Mouse (Mus musculus): ENCODE data around the gene Vwa2. TPM values are rescaled to one million over a fixed set of nuclear protein-coding genes. Genes with fewer than 3 reads are reported as not detected.
A peak's percentile ranks its signal among the peaks of the same experiment; 100 is the strongest.

The Vwa2 gene
- under 1 TPM in 1 of 4 experiments, not detected in 3; 0.11 TPM for total RNA-seq (2022)

DNA sequence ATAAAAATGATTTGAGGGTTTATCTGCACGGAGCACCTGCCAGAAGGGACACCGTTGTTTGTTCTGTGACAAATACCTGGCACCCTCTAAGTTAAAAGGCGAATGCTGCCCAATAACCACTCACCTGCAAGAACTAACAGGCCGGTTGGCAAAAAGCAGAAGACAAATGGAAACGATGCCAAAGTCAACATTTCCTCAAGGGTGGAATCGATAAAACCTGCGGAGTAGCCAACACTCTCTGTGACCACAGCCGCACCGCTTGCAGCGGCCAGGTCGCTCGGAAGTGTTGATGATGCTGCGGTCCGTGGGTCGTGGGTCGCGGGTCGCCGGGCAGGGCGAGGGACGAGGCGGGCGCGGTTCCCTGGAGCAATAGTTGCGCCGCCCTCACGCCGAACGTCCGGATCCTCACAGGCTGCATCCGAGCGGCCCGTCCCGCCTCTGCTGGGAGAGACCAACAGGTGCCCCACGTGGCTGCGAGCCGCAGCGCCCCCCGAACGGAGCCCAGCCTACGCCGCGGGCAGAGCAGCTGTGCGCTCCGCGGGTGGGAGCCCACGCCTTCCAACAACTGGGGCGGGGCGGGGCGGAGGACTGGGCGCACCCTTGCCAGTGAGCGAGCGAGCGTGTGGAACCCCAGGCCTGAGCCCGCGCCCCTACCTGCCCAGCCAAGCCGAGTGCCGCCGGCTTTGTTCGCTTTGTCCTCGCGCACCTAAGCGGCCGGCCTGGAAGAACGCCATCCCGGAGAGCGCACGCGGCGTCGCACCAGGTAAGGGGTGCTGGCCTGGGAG, at the start of gene Vwa2:
Vwa2 (plus strand) TSS at position 434 of the 785 bp plus-strand sequence.
- DNase-seq (ENCODE audit: low spot score in 2 of 2), result peak in 1 of 2 experiments; percentile 12

DNA sequence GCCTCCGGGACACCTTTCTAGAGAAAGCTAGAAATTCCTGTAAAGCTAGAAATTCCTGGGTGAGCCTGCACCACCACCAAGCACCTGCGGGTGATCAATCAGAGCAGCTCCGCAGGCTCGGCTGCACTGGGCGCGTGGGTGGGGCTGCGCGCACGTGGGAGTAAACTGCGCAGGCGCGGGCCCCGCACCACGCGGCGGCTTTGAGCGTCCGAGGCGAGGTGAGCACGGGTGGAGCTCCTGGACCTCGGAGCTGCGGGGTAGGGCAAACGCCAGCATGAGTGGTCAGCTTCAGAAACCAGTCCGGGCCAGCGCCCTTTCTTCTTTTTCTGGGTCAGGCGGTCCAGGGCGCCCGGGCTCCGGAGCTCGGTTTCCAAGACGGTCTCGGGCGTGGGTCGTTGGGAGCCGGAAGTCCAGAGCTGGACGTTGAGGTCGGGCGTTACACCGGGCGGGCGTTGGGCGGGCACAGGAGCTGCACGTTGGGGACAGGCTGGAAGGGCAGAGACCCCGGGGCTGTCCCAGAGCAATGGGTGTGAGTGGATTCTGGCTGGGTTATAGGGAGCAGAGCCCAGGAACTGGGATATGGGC, 47.9 kb upstream of the Vwa2 start, which contains the start of gene Tdrd1:
Tdrd1 (plus strand) TSS at position 163 of the 585 bp plus-strand sequence.
- DNase-seq (ENCODE audit: low spot score in 2 of 2), result no peak

DNA sequence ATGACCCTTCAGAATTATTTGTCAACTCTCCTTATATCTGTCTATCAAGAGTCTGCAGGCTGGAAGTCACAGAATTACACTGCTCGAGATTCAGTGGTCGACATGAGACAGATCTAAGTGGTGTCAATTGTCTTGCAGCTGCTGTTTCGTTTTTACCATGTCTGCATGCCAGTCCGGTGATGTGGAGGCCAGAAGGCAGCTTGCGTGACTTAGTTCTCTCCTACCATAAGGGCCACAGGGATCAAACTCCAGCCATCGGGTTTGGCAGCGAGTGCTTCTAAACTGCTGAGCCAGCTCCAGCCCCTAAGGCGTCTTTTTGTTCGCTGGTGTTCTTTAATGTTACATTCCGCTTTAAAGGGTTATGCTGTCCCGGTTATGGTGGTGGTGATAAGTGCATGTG, 45.7 kb upstream of the Vwa2 start:
- no peak for DNase-seq (ENCODE audit: low spot score in 2 of 2)

DNA sequence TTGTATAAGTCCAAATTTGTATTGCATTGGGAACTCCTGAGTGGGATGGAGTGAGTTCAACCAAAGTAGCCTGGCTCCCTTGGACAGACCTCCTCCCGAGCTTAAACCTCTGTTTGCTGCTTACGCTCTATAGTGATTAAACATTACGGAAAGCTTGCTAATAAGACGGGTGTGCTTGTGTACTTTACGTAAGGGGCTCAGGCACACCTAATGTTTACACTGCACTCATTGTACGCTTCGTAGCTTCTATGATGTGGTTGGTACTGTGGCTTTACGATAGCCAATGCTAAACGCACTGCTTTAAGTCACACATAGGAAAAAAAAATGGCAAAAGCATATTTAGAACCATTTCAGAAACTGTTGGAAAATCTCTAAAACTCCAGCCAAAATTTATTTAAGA, 44.8 kb upstream of the Vwa2 start:
- DNase-seq (ENCODE audit: low spot score in 2 of 2), result no peak

DNA sequence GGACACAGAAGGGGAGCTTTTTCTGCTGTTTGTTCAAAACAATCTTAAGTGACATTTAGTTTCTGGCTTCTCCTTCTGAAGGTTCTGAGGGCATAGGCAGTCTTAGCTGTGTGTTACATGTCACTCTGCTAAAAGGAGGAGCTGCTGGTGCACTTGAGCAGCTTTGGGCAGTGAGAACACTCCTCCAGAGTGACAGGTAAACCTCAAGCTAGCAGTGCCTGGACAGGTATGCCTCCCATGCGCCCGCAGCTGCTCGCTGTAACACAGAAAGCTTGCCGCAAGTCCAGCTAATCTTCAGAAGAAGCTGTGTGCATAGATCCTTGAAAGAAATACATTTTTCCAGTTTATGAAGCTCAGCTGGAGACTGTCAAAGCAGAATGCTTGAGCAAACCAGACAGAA, 43.9 kb upstream of the Vwa2 start:
- DNase-seq (ENCODE audit: low spot score in 2 of 2), result no peak

DNA sequence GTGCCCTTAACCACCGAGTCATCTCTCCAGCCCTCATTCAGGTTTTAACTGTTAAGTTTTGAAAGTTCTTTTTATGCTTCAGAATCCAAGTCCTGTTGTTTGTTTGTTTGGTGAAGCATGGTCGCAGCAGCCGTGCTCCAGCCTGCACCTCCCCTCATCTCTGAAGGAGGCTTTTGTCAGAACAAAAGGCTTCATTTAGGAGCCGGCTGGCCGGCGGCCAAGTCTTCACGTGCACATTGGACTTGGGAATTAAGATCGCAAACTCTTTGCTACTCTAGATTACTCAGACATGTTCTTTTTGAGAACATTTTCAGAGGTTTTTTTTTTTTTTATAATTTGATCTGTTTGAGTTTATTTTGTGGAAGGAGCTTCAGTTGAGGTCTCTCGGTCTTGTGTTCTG, 38.7 kb upstream of the Vwa2 start:
- no peak for DNase-seq (ENCODE audit: low spot score in 2 of 2)

DNA sequence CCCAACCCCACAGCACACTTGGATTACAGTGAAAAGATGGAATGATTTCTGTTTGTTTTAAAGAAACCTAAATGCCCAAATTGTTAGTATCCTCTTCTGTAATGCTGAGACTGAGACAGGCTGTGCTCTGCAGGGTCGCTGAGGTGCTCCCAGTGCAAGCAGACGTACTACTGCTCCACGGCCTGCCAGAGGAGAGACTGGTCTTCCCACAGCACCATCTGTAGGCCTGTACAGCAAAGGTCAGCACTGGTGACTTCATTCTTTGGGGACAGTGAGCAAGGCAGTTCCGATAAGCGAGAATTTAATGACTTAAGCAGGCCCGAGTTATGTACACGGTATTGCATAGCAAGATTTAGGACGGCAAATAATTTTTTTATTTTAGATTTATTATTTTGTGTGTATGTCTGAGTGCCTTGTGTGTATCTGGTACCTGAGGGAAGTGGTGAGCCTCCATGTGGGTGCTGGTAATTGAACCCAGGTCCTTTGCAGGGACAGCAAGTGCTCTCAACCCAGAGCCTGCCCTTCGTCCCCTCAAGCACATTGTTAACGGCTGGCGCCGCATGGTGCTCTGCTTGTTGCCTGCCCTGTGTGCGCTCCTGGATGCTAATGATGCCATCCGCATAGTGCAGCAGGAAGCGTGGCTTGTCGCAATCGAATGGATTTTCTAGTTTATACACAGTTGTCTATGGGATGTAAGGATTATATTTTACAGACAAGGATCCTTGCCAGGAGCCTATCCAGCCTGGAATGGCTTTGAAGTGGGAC, 34.9 kb upstream of the Vwa2 start:
- no peak for DNase-seq (ENCODE audit: low spot score in 2 of 2)

DNA sequence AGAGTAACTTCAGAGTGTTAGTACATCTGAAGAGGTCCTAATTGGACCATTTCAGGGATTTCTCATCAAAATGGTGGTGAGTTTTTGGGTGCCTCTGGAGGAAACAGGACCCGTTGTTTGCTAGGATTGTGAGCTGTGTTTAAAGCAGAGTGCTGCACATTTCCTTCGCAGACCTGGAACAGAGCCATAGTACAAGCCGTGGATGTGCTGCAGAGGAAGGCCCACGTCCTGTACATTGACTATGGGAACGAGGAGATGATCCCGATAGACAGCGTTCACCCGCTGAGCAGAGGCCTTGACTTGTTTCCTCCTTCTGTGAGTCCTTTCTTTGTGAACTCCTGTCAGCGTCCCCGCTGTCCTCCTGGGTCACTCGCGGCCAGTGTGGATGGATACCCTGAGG, 31.1 kb upstream of the Vwa2 start:
- no peak for DNase-seq (ENCODE audit: low spot score in 2 of 2)

DNA sequence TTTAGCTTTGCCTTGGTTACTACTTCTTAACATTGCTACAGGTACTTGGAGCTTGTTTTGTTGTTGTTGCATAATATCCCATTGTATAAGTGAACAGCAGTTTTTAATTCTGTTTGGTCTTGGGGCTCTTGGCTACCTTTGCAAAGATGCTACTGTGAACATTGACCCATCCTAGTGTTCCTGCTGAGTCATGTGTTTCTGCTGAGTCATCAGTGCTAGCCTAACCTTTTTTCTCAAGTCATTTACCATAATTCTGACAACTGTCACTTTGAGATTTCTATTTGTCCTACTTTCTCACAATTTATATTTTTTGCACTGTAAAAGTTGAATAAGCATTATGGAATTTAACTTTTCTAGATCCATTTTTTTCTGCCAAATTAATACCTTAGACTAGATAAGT, 21.5 kb upstream of the Vwa2 start:
- DNase-seq (ENCODE audit: low spot score in 2 of 2), result no peak

DNA sequence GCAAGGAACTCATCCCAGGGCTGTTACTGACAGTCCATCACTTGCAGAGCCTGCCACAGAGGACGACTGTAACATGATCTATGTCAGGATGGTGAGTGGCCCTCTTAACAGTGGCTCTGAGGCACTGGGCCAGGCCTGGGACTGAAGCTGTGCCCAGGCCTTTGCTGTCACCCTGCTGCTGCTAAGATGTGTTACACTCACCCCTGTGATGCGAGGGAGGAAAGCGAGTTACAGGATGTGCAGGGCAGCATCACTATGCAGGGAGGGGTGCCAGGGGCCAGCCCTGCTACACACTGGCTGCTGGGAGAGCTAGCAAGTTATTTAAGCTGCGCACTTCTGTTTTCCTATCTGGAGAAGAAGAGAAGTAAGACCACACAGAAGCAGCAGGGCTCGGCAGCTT, 17.6 kb upstream of the Vwa2 start:
- no peak for DNase-seq (ENCODE audit: low spot score in 2 of 2)

DNA sequence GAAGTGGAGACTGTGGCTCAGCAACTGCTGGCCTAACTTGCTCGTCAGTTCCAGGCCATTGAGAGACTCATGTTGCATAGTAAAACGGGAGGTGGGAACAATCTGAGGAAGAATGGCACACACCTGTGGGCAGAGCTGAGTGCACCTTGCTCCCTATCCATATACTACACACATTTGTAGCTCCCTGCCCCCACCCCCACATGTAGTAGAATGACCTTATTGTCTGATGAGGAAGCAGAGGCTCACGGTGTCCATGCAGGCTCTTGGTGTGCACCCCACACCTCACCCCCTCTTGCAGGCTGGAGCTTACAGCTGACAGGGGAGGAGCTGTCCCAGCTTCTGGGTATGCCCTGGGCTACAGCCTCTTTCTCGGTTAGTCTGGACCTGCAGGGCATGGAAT, 6.3 kb upstream of the Vwa2 start:
- DNase-seq (ENCODE audit: low spot score in 2 of 2), result no peak

DNA sequence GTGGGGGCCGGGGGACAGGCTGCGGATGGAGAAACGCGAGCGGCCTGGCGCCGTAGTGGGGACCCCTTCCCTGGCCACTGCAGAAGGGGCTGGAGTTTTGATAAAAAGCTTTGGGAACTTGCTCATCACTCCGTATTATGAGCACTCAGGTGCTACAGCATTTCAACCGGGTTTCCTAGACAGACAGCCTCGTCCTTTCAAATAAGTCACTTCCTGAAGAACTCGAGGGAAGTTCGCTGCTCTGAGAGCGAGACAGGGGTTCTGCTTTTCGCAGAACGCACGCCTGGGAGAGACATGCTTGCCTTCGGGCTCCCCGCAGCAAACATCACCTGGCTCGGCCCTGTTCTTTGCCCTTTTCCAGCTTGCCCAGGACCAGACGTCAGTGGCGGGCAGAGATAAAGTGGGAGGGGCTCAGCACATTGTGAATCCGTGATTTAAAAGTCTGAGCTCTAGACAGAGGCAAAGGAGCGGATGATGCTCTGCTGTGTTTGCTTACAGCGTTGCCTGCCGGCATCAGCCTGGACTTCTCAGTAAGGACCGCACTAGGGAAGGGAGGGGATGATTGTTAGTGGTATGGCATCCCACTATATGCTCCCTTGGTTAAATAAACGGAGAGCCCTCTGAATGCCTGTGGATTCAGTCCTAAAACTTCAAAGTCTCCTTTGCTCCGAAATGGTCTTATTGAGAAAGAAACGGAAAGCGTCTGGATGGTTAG, 709 bp downstream of the Vwa2 start:
- DNase-seq (ENCODE audit: low spot score in 2 of 2), result no peak

DNA sequence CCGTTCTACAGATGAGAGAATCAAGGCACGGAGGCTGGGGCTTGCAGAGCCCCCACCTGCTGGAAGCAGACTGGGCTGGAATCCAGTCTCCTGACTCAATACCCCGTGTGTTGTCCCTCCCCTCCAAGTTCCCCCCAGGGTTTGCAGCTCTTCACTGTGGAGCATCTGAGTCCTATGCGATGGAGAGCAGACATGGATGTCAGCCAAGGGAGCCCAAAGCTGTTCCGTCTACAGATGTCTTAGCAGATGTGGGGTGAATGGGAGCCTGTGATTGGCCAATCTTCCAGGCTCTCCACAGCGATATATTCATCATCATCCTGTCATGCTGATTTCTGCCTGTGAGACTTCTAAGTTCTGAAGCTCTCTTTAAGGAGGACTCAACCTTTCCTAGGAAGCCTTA, 3.3 kb downstream of the Vwa2 start:
- DNase-seq (ENCODE audit: low spot score in 2 of 2), result no peak

DNA sequence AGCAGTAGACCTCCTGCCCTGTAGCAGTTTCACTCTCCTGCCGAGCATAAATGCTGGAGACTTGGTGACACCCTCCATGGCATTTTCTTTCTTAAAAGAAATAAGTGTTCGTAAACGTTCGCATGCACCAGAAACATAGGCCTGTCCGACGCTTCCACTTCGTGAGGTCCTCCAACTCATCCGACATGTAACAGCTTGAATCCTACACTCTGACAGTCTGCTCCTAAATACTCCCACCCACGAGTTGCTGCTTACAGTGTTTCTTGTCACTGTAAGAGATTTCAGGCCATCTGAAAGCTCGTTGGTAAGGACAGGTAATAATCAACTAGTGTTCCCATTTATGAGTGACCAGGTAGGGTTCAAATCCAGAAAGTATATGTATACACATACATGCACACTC, 13.8 kb downstream of the Vwa2 start:
- DNase-seq (ENCODE audit: low spot score in 2 of 2), result no peak

DNA sequence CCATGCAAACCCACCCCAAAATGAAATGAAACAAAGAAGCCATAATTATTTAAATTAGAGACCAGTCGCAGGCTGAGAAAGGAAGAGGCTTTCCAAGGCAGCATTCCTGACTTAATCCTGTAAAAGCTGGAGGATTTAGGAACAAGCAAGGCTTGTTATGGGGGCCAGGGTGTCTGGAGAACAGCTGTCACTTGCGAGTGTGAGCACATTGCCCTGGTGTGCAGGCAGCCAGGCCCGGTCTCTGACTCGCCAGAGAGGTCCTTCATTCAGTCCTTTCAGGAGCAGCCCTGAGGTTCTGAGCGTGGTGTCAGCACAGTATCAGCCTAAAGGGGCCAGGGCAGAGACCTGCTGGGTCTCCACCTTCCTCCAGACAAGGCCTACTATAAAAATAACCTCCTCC, 14.6 kb downstream of the Vwa2 start:
- no peak for DNase-seq (ENCODE audit: low spot score in 2 of 2)

DNA sequence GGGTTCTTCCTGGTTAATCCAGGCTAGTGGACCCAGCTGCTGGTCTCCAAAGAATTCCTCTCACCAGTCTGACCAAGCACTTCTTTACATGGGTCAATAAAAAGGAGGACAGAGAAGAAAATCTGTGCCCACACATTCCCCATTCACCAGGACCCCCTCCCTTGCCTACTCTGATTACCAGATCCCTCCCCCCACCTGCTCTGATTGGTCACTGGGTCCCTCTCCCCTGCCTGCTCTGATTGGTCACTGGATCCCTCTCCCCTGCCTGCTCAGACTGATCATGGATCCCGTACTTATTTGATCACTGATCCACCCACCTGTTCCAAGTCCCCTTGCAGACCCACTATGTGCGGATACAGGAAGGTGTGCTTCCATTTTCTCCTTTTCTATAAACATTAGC, 17.4 kb downstream of the Vwa2 start:
- DNase-seq (ENCODE audit: low spot score in 2 of 2), result no peak

DNA sequence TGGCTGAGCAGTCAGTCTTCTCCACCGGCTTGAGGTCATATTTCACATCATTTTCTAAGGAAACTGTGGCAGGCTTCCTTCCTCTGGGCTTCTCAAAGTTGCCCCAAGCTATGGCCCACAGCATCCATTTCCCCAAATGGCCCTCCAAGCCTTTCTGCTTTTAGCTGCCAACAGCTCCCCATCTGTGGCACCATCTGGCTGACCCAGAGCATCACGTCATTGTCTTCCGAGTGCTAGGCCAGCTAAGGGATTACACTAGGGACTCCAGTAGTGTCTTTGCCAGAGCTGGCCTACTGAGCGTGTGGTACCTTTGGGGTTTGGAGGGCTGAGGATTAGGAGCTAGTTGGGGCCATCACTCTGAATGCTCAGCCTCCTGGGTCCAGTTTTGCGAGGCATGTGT, 18.5 kb downstream of the Vwa2 start:
- DNase-seq (ENCODE audit: low spot score in 2 of 2), result no peak

DNA sequence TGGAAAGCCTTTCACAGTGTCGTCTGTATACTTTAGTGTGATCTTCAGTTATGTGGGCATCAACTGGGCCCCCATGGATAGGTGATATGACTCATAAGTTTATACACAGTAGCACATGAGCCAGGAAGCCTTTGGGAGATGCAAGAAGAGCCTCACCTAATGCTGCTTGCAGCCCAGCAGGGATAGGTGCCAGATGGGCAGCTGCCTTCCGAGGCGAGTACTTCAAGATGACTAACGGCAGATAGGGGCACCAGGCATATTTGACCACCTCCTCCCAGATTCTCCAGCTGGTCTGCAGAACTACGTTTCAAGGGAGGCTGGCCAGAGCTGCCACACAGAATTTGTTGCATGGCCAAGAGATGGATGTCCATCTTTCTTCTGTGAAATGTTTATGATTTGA, 19.3 kb downstream of the Vwa2 start:
- DNase-seq (ENCODE audit: low spot score in 2 of 2), result no peak

DNA sequence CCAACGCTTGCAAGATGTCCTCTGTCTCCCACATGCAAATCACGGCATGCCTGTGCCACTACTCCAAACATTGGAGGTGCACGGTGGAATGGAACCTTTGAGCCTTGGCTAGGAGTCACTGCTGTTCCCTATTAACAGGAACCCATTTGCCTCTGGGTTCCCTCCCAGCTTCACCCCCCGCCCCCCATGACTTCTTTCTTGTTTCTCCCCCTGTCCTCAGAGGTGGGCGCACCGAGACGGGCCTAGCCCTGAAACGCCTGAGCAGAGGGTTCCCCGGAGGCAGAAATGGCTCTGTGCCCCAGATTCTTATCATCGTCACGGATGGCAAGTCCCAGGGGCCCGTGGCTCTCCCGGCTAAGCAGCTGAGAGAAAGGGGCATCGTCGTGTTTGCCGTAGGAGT, 23.6 kb downstream of the Vwa2 start:
- DNase-seq (ENCODE audit: low spot score in 2 of 2), result no peak

DNA sequence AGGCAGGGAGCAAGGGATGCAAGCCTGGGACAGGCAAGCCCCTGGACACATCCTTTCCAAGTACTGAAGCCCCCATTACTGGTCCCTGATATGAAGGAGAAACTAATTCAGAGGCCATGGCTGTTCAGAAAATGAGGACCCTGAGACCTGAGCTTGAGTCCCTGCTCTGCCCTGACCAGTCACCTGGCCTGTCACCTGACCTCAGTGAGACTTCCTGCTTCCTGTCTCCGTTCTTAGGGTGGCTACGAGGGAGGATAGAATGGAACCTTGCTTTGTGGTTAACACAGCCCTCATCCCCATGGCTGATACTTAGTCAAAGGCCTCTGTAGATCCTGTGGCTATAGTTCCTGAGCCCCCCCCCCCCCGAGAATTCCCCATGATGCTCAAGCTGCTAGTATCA, 30.0 kb downstream of the Vwa2 start:
- DNase-seq (ENCODE audit: low spot score in 2 of 2), result no peak

DNA sequence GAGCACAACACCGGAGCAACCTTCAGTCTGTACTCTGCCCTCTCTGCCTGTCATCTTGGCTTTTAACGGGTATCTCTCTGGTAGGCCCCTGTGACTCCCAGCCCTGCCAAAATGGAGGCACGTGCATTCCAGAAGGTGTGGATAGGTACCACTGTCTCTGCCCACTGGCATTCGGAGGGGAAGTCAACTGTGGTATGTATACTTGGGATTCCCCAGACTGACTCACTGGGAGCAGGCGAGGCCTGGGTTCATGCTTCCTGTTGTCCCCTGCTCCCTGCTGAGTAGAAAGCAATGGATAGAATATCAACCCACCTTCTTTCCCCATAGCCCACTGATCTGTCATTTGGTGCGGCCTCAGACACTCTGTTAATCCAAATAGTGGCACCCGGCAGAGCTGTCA, 31.3 kb downstream of the Vwa2 start:
- DNase-seq (ENCODE audit: low spot score in 2 of 2), result no peak

DNA sequence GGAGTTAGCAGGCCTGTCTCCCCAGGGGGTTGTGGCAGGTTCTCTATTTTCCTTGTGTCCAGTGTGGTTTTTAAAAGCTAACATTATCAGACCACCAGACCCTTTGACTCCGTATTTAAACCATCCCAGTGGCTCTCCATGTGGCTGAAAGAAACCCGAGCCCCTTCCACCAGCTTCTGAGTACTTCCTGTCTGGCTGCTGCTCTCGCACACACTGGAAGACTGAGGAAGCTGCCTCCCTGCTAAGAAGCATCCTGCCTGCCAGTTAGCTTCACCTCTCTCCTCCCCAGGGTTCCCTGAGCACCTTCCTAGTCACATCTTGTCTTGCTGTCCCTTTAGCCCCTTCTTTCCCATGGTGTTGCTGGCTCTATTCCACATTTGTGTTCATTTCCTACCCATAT, 33.8 kb downstream of the Vwa2 start:
- DNase-seq (ENCODE audit: low spot score in 2 of 2), result no peak
